Mouse (Mus musculus): ENCODE results near the gene Col9a1.

DNA sequence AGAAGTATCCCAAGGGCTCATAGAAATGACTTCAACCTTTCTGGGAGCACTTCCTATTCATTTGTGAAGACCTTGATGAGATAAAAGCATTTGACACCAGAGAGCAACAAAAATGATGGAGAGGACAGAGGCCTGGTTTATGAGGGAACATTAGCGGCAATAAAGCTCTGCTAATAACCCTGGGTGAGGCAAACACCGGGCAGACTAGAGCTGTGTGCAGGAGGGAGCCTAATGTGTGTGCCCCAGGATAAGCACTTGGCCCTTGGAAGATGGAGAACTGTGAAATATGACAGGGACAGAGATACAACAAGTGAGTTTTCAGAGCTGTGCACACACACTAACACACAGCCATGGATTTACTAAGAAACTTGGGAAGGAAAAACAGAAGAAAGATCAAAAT, 115.1 kb downstream of the Col9a1 start:
- TF ChIP-seq POLR2A (IDR thresholded peaks at IDR 0.05; ENCODE audit: low read depth, low read length) (no peak), CTCF (IDR thresholded peaks at IDR 0.05; ENCODE audit: borderline replicate concordance, insufficient read depth, low read length) (no peak)
